Mouse (Mus musculus) midbrain, embryonic 14.5 days (tissue): ENCODE results near the gene Padi6. TPM values are rescaled to one million over a fixed set of nuclear protein-coding genes. Genes with fewer than 3 reads are reported as not detected.

Source experiments
- ATAC-seq: fragments of 200-750 bp; cut with Nextera tagmentation; 2 replicates; pipeline ENCODE4 v1.8.0; 2017; ENCODE audit warnings: moderate number of reproducible peaks, moderate library complexity; ENCODE audit not compliant: low FRiP score, low TSS enrichment
- DNase-seq: peaks from one replicate; pipeline ENCODE4 v3.0.0-alpha.2; 2015
- H3K27ac ChIP-seq: fragments of 300-500 bp; sonication (generic); replicated peaks from 2 replicates; pipeline ENCODE4 v1.5.1; 2014; ENCODE audit warnings: mild to moderate bottlenecking, low read depth, low read length, moderate library complexity
- H3K27me3 ChIP-seq: fragments of 300-500 bp; sonication (generic); 2 replicates; pipeline ENCODE4 v1.6.1; 2014; ENCODE audit warnings: low read length, control low read depth, mixed read lengths; ENCODE audit not compliant: control insufficient read depth, insufficient read depth
- H3K36me3 ChIP-seq: fragments of 300-500 bp; sonication (generic); 2 replicates; pipeline ENCODE4 v1.6.1; 2014; ENCODE audit warnings: low read length, control low read depth; ENCODE audit not compliant: control insufficient read depth, insufficient read depth
- H3K4me1 ChIP-seq: fragments of 300-500 bp; sonication (generic); 2 replicates; pipeline ENCODE4 v1.6.1; 2014; ENCODE audit warnings: mild to moderate bottlenecking, antibody characterized with exemption, low read length, control low read depth; ENCODE audit not compliant: control insufficient read depth, insufficient read depth
- H3K4me2 ChIP-seq: fragments of 300-500 bp; sonication (generic); 2 replicates; pipeline ENCODE4 v1.6.1; 2014; ENCODE audit warnings: mild to moderate bottlenecking, low read length, moderate library complexity
- H3K4me3 ChIP-seq: fragments of 300-500 bp; sonication (generic); replicated peaks from 2 replicates; pipeline ENCODE4 v1.5.1; 2014; ENCODE audit warnings: low read depth, low read length
- H3K9ac ChIP-seq: fragments of 300-500 bp; sonication (generic); replicated peaks from 2 replicates; pipeline ENCODE4 v1.6.1; 2014; ENCODE audit warnings: mild to moderate bottlenecking, low read length, moderate library complexity
- H3K9me3 ChIP-seq: fragments of 300-500 bp; sonication (generic); 2 replicates; pipeline ENCODE4 v1.6.1; 2016; ENCODE audit warnings: low read length, control low read depth, mixed read lengths; ENCODE audit not compliant: control insufficient read depth
- WGBS: fragments of 180-500 bp; shearing (Covaris S2); extraction: QIAGEN DNeasy Blood & Tissue Kit; methylation state at CpG from one replicate; pipeline ENCODE4 v1.1.7; 2014; 5-methylcytosine and 5-hydroxymethylcytosine counted together
- polyA plus RNA-seq: library from polyadenylated mRNA; unstranded; fragments of >200 nt; fragmentation: Nextera tagmentation; extraction: Ambion mirVana; gene quantifications from 2 replicates; pipeline ENCODE4 v1.2.1, GENCODE M21; 2014

The Padi6 gene
- polyA plus RNA-seq, 1 experiment from 2014 or later, result not detected

DNA sequence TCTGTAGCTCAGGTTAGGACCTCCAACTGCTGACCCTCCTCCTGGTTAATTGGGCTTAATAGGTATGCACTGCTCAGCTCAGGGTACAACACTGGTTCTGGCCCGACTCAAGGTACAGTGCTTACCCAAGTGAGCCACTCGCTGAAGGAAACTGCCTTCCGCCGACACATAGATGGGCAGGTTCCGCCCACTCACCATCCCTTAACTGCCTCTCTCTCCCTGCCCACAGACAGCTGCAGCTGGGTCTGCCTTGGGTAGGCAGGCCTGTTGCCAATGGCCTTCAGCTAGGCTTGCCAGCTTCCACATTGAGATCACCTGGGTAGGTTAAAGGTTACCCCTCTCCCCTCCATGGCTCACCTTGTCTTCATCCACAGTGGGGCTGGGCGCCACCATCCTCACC, 1.0 kb downstream of the Padi6 start:
- ATAC-seq (no peak), DNase-seq (no peak)
- no peak overlapping the region for H3K9ac ChIP-seq
- 93% methylated on average over 6 of the region's 6 CpGs for WGBS
- no peak overlapping the region for H3K27ac ChIP-seq
- no peaks in the 10 kb centered on the region for H3K27me3 ChIP-seq
- no peaks in the 10 kb centered on the region for H3K9me3 ChIP-seq
- no peak overlapping the region for H3K4me2 ChIP-seq
- no peaks in the 10 kb centered on the region for H3K4me1 ChIP-seq
- no peak overlapping the region for H3K4me3 ChIP-seq
- no peaks in the 10 kb centered on the region for H3K36me3 ChIP-seq

DNA sequence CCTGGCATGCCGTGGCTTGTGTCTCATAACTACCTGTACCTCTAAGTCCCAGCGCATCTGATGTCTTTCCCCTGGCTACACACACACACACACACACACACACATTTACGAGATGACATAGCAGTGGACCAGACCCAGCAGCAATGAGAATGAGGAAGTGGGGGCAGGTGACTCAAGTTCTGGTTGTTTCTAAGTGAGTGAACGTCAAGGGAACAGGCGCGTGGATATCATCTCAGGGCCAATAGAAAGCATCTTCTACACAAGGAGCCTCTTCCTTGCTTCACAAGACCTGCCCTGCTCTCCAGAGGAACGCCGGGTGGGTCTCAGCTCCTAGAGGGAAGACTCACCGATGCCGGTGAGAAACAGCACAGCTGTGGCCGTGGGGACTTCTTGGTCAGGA, 1.8 kb downstream of the Padi6 start:
- H3K9me3 ChIP-seq, result no peaks in the 10 kb centered on the region
- no peaks in the 10 kb centered on the region for H3K36me3 ChIP-seq
- H3K9ac ChIP-seq, result no peak overlapping the region
- WGBS, result 91% methylated on average over 11 of the region's 11 CpGs
- no peak overlapping the region for H3K4me3 ChIP-seq
- DNase-seq (no peak), ATAC-seq (no peak)
- no peak overlapping the region for H3K27ac ChIP-seq
- H3K4me2 ChIP-seq, result no peak overlapping the region
- H3K4me1 ChIP-seq, result no peaks in the 10 kb centered on the region
- no peaks in the 10 kb centered on the region for H3K27me3 ChIP-seq

DNA sequence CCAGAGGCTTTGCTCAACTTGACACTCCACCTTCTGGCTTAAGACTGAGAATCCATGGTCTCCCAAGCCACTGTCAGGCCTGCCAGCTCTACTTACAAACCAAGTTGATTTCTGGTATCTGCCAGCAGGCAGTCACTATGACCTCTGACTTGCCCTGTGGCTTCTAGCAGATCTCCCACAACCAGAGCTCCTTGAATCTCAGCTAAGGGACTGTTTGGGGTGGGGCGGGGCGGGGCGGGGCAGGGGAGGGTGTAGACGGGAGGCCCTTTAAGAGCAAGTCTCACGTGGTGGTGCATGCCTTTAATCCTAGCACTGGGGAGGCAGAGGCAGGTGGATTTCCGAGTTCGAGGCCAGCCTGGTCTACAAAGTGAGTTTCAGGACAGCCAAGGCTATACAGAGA, 9.6 kb downstream of the Padi6 start:
- DNase-seq (no peak), ATAC-seq (no peak)
- H3K9ac ChIP-seq, result no peak overlapping the region
- no peaks in the 10 kb centered on the region for H3K4me1 ChIP-seq
- no peak overlapping the region for H3K4me3 ChIP-seq
- no peaks in the 10 kb centered on the region for H3K9me3 ChIP-seq
- no peaks in the 10 kb centered on the region for H3K36me3 ChIP-seq
- WGBS, result 78% methylated on average over 7 of the region's 7 CpGs
- no peaks in the 10 kb centered on the region for H3K27me3 ChIP-seq
- no peak overlapping the region for H3K4me2 ChIP-seq
- no peak overlapping the region for H3K27ac ChIP-seq

DNA sequence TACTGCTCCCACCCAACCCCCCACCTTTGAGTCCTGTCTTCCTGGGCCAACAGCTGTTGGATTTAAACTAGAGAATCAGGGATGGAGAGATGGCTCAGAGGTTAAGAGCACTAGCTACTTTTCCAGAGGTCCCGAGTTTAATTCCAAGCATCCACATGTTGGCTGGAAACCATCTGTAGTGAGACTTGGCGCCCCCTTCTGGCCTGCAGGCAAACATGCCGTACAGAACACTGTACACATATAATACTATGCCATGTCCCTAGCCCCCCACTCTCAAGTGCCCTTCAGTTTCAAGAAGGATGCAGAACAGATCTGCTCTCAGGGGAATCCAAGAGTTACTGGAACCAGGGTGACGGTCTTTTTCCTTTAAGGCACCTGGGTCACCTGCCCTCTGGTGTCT, 10.8 kb downstream of the Padi6 start:
- Histone ChIP-seq H3K4me1 (no peaks in the 10 kb centered on the region), H3K4me2 (no peak overlapping the region), H3K36me3 (no peaks in the 10 kb centered on the region), H3K27ac (no peak overlapping the region), H3K9ac (no peak overlapping the region), H3K4me3 (no peak overlapping the region), H3K9me3 (no peaks in the 10 kb centered on the region), H3K27me3 (no peaks in the 10 kb centered on the region)
- ATAC-seq (no peak), DNase-seq (no peak)
- 81% methylated on average over 4 of the region's 4 CpGs for WGBS

DNA sequence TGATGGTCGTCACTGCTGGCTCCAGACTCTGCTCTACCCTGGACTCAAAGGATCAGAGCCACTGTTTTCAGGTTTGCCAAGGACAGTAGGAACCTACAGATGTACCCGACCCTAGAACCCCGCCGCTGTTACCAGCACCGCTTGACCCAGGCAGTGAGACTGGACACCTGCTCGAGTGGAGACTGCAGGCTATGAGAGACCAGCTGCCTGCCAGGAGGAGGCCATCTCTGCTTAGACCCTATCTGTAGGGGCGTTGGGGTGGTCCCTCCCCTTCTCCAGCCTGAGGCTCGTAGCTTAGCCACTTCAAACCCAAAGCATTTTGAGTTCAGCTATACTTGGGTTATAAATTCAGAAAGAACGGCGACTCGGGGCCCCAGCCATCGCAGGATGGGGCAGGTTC, 15.5 kb downstream of the Padi6 start:
- H3K27ac ChIP-seq, result no peak overlapping the region
- no peak overlapping the region for H3K4me2 ChIP-seq
- peaks cover 14% of the 10 kb centered on the region for H3K36me3 ChIP-seq
- no peak for ATAC-seq
- H3K9ac ChIP-seq, result no peak overlapping the region
- DNase-seq, result no peak
- H3K4me3 ChIP-seq, result no peak overlapping the region
- no peaks in the 10 kb centered on the region for H3K27me3 ChIP-seq
- no peaks in the 10 kb centered on the region for H3K9me3 ChIP-seq
- H3K4me1 ChIP-seq, result no peaks in the 10 kb centered on the region
- WGBS, result 88% methylated on average over 12 of the region's 12 CpGs

DNA sequence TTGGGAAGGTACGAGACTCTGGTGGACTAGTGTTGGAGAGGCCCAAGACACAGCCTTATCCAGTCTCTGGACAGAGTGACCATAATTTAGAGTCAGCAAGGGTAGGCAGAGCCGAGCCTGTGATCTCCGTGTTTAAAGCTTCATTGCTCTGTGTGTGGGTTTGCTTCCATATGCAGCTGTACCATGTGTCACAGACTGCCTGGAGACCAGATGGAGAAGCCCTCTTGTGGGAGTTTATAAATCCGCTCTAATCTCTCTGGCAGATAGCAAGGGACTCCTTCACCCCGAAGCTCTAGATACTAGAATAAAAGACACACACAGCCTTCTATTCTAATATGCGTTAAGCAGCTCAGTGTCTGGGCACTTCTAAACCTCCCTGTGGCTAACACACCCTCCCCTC, 17.7 kb downstream of the Padi6 start:
- ATAC-seq (peak; percentile 11; the same call in 1 of the 2 replicates), DNase-seq (peak; percentile 62)
- 30% methylated on average over 6 of the region's 6 CpGs for WGBS
- Histone ChIP-seq H3K4me3 (no peak overlapping the region), H3K4me2 (no peak overlapping the region), H3K36me3 (peaks cover 35% of the 10 kb centered on the region), H3K27ac (peak overlapping the region; percentile 71), H3K9me3 (no peaks in the 10 kb centered on the region), H3K4me1 (no peaks in the 10 kb centered on the region), H3K9ac (no peak overlapping the region), H3K27me3 (no peaks in the 10 kb centered on the region)

DNA sequence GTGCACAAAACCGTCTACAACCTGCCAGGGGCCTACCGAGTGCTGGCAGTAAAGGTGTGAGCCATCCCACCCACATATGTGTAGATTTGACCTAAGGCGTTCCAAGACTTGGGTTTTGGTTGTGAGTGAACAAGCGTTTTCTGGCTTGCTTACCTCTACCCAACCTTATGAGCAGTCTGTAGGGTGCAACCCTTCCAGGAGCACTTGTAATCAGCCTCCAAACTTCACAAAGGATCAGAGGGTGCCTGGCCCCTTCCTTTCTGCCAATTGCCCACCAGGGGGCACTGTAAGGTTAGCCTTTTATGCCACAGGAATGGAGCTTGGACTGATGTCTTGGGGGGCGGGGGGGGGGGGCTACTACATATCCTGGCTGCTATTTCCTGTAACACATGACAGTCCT, 18.6 kb downstream of the Padi6 start:
- peak; percentile 44; the same call in 1 of the 2 replicates for ATAC-seq
- Histone ChIP-seq H3K4me3 (no peak overlapping the region), H3K27me3 (no peaks in the 10 kb centered on the region), H3K9me3 (no peaks in the 10 kb centered on the region), H3K4me1 (no peaks in the 10 kb centered on the region), H3K4me2 (no peak overlapping the region), H3K36me3 (peaks cover 45% of the 10 kb centered on the region), H3K27ac (0 out of 2 replicates have a peak overlapping the region, but pooled peaks have one; percentile 71), H3K9ac (no peak overlapping the region)
- DNase-seq, result peak; percentile 82
- WGBS, result 64% methylated on average over 5 of the region's 5 CpGs

DNA sequence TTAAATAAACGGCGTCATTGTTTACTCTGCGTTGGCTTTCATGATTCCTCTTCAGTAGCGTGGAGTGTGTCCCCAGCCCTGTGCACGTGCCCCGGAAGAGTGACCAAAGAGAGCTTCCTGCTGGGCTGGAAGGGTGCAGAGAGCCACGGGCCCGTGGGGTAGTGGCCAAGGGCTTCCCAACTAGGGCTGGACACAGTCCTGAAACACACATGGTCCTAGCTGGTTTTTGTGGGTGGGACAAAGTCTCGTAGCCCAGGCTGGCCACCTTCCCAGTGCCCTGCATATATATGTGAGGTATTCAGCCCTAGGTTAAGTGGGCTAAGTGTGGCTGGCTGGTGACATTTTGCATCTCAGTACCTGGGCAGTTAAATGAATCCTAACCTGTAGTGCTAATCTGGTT, 19.3 kb downstream of the Padi6 start:
- Histone ChIP-seq H3K9me3 (no peaks in the 10 kb centered on the region), H3K27ac (0 out of 2 replicates have a peak overlapping the region, but pooled peaks have one; percentile 26), H3K9ac (no peak overlapping the region), H3K4me1 (no peaks in the 10 kb centered on the region), H3K4me2 (no peak overlapping the region), H3K27me3 (no peaks in the 10 kb centered on the region), H3K36me3 (peaks cover 51% of the 10 kb centered on the region), H3K4me3 (no peak overlapping the region)
- DNase-seq, result no peak
- 86% methylated on average over 9 of the region's 9 CpGs for WGBS
- no peak for ATAC-seq

DNA sequence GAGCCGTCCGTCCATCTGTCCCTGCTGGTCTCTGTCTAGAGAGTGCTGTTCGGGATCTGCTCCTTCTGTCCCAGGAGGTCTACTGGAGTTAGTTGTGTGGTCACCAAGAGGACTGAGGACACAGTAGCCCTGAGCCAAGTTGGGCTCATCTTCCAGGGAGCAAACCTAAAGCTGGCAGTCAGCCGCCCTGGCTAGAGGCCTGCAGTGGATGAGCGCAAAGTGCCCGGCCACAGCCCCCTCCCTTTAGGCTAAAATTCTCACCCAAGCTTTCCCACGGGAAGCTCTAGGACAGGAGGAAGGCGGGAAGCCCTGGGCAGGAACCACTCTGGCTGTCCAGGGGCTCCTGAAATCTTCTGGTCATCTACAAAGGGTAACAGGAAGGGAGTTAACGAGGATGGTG, 19.7 kb downstream of the Padi6 start:
- DNase-seq (no peak), ATAC-seq (no peak)
- no peak overlapping the region for H3K4me3 ChIP-seq
- WGBS, result 73% methylated on average over 9 of the region's 9 CpGs
- H3K9ac ChIP-seq, result no peak overlapping the region
- H3K27ac ChIP-seq, result no peak overlapping the region
- no peaks in the 10 kb centered on the region for H3K9me3 ChIP-seq
- no peak overlapping the region for H3K4me2 ChIP-seq
- peaks cover 56% of the 10 kb centered on the region for H3K36me3 ChIP-seq
- no peaks in the 10 kb centered on the region for H3K27me3 ChIP-seq
- no peaks in the 10 kb centered on the region for H3K4me1 ChIP-seq
